Comparison of ENCODE assay signal across 13 mouse cellular contexts in genomic region chr15:5088850-5089608, GRCm38 (mm10). TPM values are rescaled to one million over a fixed set of nuclear protein-coding genes. Genes with fewer than 3 reads are reported as not detected.
DNase-seq lines count a peak whose midpoint lies in the region; ATAC-seq and TF ChIP-seq lines count a peak whose summit lies in the region.
"Had no signal": no experiment of that assay in that cellular context is flagged by ENCODE, and none has a peak within 500 bp of the region (broad histone marks: within the 10 kb centered on the region; RNA-seq: fewer than 3 reads in every experiment).

No protein-coding gene starts in this region.

- no peak overlapping the region for H3K9ac ChIP-seq in midbrain, embryonic 11.5 days (ENCODE audit: low read length)
- H3K9ac ChIP-seq in hindbrain, postnatal 0 days (replicated peaks; ENCODE audit: low read length): no peak overlapping the region
- H3K9ac ChIP-seq in neural tube, embryonic 15.5 days (replicated peaks): no peak overlapping the region
- H3K9ac ChIP-seq: liver, embryonic 15.5 days had no signal

- no peak overlapping the region for H3K27ac ChIP-seq in midbrain, embryonic 11.5 days (ENCODE audit: low read depth, low read length)
- H3K27ac ChIP-seq in midbrain, embryonic 10.5 days (replicated peaks): no peak overlapping the region
- peak overlapping the region; percentile 1; the same call in 1 of the 2 replicates for H3K27ac ChIP-seq in embryonic facial prominence, embryonic 10.5 days (replicated peaks)
- no peak overlapping the region for H3K27ac ChIP-seq in hindbrain, postnatal 0 days
- no peak overlapping the region for H3K27ac ChIP-seq in neural tube, embryonic 15.5 days (replicated peaks)
- H3K27ac ChIP-seq: heart, adult 2 months; liver, embryonic 15.5 days had no signal

- no peaks in the 10 kb centered on the region for H3K9me3 ChIP-seq in midbrain, embryonic 11.5 days (ENCODE audit: control insufficient read depth, low read length)
- no peaks in the 10 kb centered on the region for H3K9me3 ChIP-seq in midbrain, embryonic 10.5 days (replicated peaks)
- H3K9me3 ChIP-seq in embryonic facial prominence, embryonic 10.5 days: no peaks in the 10 kb centered on the region
- no peaks in the 10 kb centered on the region for H3K9me3 ChIP-seq in hindbrain, postnatal 0 days (ENCODE audit: low read length)
- H3K9me3 ChIP-seq in neural tube, embryonic 15.5 days (replicated peaks): no peaks in the 10 kb centered on the region
- H3K9me3 ChIP-seq: liver, embryonic 15.5 days had no signal

- no peak overlapping the region for H3K4me2 ChIP-seq in midbrain, embryonic 11.5 days
- no peak overlapping the region for H3K4me2 ChIP-seq in hindbrain, postnatal 0 days (ENCODE audit: low read depth, low read length)
- no peak overlapping the region for H3K4me2 ChIP-seq in neural tube, embryonic 15.5 days
- H3K4me2 ChIP-seq: liver, embryonic 15.5 days had no signal

- 80% methylated on average over 7 of the region's 7 CpGs for whole genome bisulfite sequencing in midbrain, embryonic 11.5 days
- WGBS in midbrain, embryonic 10.5 days: 81% methylated on average over 7 of the region's 7 CpGs
- 72% methylated on average over 7 of the region's 7 CpGs for WGBS in embryonic facial prominence, embryonic 10.5 days
- WGBS in hindbrain, postnatal 0 days: 53% methylated on average over 7 of the region's 7 CpGs
- WGBS in neural tube, embryonic 15.5 days: 42% methylated on average over 7 of the region's 7 CpGs

- H3K4me1 ChIP-seq in midbrain, embryonic 11.5 days (ENCODE audit: control insufficient read depth, insufficient read depth, low read length): no peaks in the 10 kb centered on the region
- H3K4me1 ChIP-seq in midbrain, embryonic 10.5 days: no peaks in the 10 kb centered on the region
- H3K4me1 ChIP-seq in embryonic facial prominence, embryonic 10.5 days: peaks cover 7% of the 10 kb centered on the region
- H3K4me1 ChIP-seq in hindbrain, postnatal 0 days (ENCODE audit: insufficient read depth, low read length): no peaks in the 10 kb centered on the region
- H3K4me1 ChIP-seq in neural tube, embryonic 15.5 days: 0 out of 2 replicates have a peak, but pooled peaks cover 2% of the 10 kb centered on the region
- H3K4me1 ChIP-seq: liver, embryonic 15.5 days had no signal

- no peaks in the 10 kb centered on the region for H3K27me3 ChIP-seq in midbrain, embryonic 11.5 days (ENCODE audit: control insufficient read depth, insufficient read depth, low read length)
- no peaks in the 10 kb centered on the region for H3K27me3 ChIP-seq in midbrain, embryonic 10.5 days (ENCODE audit: low read depth, poor library complexity, severe bottlenecking)
- H3K27me3 ChIP-seq in embryonic facial prominence, embryonic 10.5 days (replicated peaks; ENCODE audit: low read depth, poor library complexity, severe bottlenecking): no peaks in the 10 kb centered on the region
- no peaks in the 10 kb centered on the region for H3K27me3 ChIP-seq in hindbrain, postnatal 0 days (ENCODE audit: insufficient read depth, low read length)
- no peaks in the 10 kb centered on the region for H3K27me3 ChIP-seq in neural tube, embryonic 15.5 days (replicated peaks)
- H3K27me3 ChIP-seq: liver, embryonic 15.5 days had no signal

- no peaks in the 10 kb centered on the region for H3K36me3 ChIP-seq in midbrain, embryonic 11.5 days (ENCODE audit: control insufficient read depth, insufficient read depth, low read length)
- H3K36me3 ChIP-seq in midbrain, embryonic 10.5 days: no peaks in the 10 kb centered on the region
- H3K36me3 ChIP-seq in embryonic facial prominence, embryonic 10.5 days (replicated peaks): no peaks in the 10 kb centered on the region
- no peaks in the 10 kb centered on the region for H3K36me3 ChIP-seq in hindbrain, postnatal 0 days (ENCODE audit: insufficient read depth, low read length)
- no peaks in the 10 kb centered on the region for H3K36me3 ChIP-seq in neural tube, embryonic 15.5 days
- H3K36me3 ChIP-seq: liver, embryonic 15.5 days had no signal

- no peak for TF ChIP-seq CTCF in hindbrain, postnatal 0 days (IDR thresholded peaks at IDR 0.05; ENCODE audit: low read depth)

- no peak for DNase-seq in midbrain, embryonic 11.5 days (ENCODE audit: low spot score, missing footprints)
- no peak for DNase-seq in midbrain, embryonic 10.5 days (ENCODE audit: low spot score)
- DNase-seq in embryonic facial prominence, embryonic 10.5 days (ENCODE audit: low spot score): no peak
- DNase-seq in hindbrain, postnatal 0 days (ENCODE audit: low spot score): peak; percentile 15
- DNase-seq in adrenal gland, adult 2 months: no peak
- no peak for DNase-seq in retina, postnatal 1 day
- DNase-seq: heart, adult 2 months; thymus, postnatal 14 days had no signal

- H3K4me3 ChIP-seq in midbrain, embryonic 11.5 days (ENCODE audit: low read depth, low read length): no peak overlapping the region
- H3K4me3 ChIP-seq in midbrain, embryonic 10.5 days: no peak overlapping the region
- no peak overlapping the region for H3K4me3 ChIP-seq in embryonic facial prominence, embryonic 10.5 days
- H3K4me3 ChIP-seq in hindbrain, postnatal 0 days (ENCODE audit: low read length): no peak overlapping the region
- no peak overlapping the region for H3K4me3 ChIP-seq in neural tube, embryonic 15.5 days (replicated peaks)
- H3K4me3 ChIP-seq: heart, adult 2 months; liver, embryonic 15.5 days had no signal

- peak; percentile 54; the same call in 1 of the 2 replicates for ATAC-seq in midbrain, embryonic 11.5 days (ENCODE audit: low FRiP score)
- peak; percentile 83 for ATAC-seq in hindbrain, postnatal 0 days
- peak; percentile 69; the same call in 1 of the 2 replicates for ATAC-seq in neural tube, embryonic 15.5 days (ENCODE audit: low FRiP score)
- ATAC-seq in frontal cortex, adult (ENCODE audit: low TSS enrichment): no peak
- ATAC-seq: forebrain, embryonic 16.5 days had no signal

RNA-seq across cellular contexts. Expression of gene Card6, which starts 19.3 kb away (rescaled TPM):
- polyA plus RNA-seq in midbrain, embryonic 11.5 days (2014; fragmentation: Nextera tagmentation; extraction: Ambion mirVana): 0.63 and 1.5 TPM in 2 replicates
- polyA plus RNA-seq in midbrain, embryonic 10.5 days (2016; fragmentation: Nextera tagmentation; extraction: Ambion mirVana): 0.68 and 0.77 TPM in 2 replicates
- polyA plus RNA-seq in embryonic facial prominence, embryonic 10.5 days (2016; fragmentation: Nextera tagmentation; extraction: Ambion mirVana): 0.52 and 0.95 TPM in 2 replicates
- total RNA-seq in hindbrain, postnatal 0 days (2014; rRNA removed): 0.16 and 0.29 TPM in 2 replicates
- polyA plus RNA-seq in hindbrain, postnatal 0 days (2015; fragmentation: Nextera tagmentation; extraction: Ambion mirVana): 0.23 and 0.54 TPM in 2 replicates
- polyA plus RNA-seq in neural tube, embryonic 15.5 days (2015; fragmentation: Nextera tagmentation; extraction: Ambion mirVana): 0.32 and 0.91 TPM in 2 replicates
- total RNA-seq in adrenal gland, adult 2 months (2021): 1 to 10 TPM; 7.7 to 8.6 TPM
- polyA plus RNA-seq in adrenal gland, adult 2 months (2012; rRNA removed): 1.0 and 1.4 TPM in 2 replicates

RNA-seq across cellular contexts. Expression of gene C7, which starts 25.5 kb away (rescaled TPM):
- 0.08 and 0.11 TPM in 2 replicates for polyA plus RNA-seq in midbrain, embryonic 11.5 days (2014; fragmentation: Nextera tagmentation; extraction: Ambion mirVana)
- polyA plus RNA-seq in midbrain, embryonic 10.5 days (2016; fragmentation: Nextera tagmentation; extraction: Ambion mirVana): not detected in 2 replicates
- 0.08 and 0.09 TPM in 2 replicates for polyA plus RNA-seq in embryonic facial prominence, embryonic 10.5 days (2016; fragmentation: Nextera tagmentation; extraction: Ambion mirVana)
- 0.10 TPM in 1 of 2 replicates, not detected in the other for total RNA-seq in hindbrain, postnatal 0 days (2014; rRNA removed)
- polyA plus RNA-seq in hindbrain, postnatal 0 days (2015; fragmentation: Nextera tagmentation; extraction: Ambion mirVana): 0.05 TPM in 1 of 2 replicates, not detected in the other
- polyA plus RNA-seq in neural tube, embryonic 15.5 days (2015; fragmentation: Nextera tagmentation; extraction: Ambion mirVana): 0.08 TPM in 1 of 2 replicates, not detected in the other
- total RNA-seq in adrenal gland, adult 2 months (2021): 10 to 100 TPM; 13.6 to 32.8 TPM
- 0.53 and 0.75 TPM in 2 replicates for polyA plus RNA-seq in adrenal gland, adult 2 months (2012; rRNA removed)
- total RNA-seq: megakaryocyte-erythroid progenitor cell, adult 5-6 weeks had no signal
- polyA plus RNA-seq: liver, embryonic 15.5 days had no signal

RNA-seq across cellular contexts. Expression of gene Rpl37, which starts 27.4 kb away (rescaled TPM):
- polyA plus RNA-seq in midbrain, embryonic 11.5 days (2014; fragmentation: Nextera tagmentation; extraction: Ambion mirVana): 475 and 516 TPM in 2 replicates
- polyA plus RNA-seq in midbrain, embryonic 10.5 days (2016; fragmentation: Nextera tagmentation; extraction: Ambion mirVana): 382 and 459 TPM in 2 replicates
- 494 and 521 TPM in 2 replicates for polyA plus RNA-seq in embryonic facial prominence, embryonic 10.5 days (2016; fragmentation: Nextera tagmentation; extraction: Ambion mirVana)
- 147 and 148 TPM in 2 replicates for total RNA-seq in hindbrain, postnatal 0 days (2014; rRNA removed)
- 414 and 415 TPM in 2 replicates for polyA plus RNA-seq in hindbrain, postnatal 0 days (2015; fragmentation: Nextera tagmentation; extraction: Ambion mirVana)
- polyA plus RNA-seq in neural tube, embryonic 15.5 days (2015; fragmentation: Nextera tagmentation; extraction: Ambion mirVana): 343 and 364 TPM in 2 replicates
- 100 to 1,000 TPM; 429 to 443 TPM for total RNA-seq in adrenal gland, adult 2 months (2021)
- 119 and 130 TPM in 2 replicates for polyA plus RNA-seq in adrenal gland, adult 2 months (2012; rRNA removed)

RNA-seq across cellular contexts. Expression of gene Prkaa1, which starts 54.6 kb away (rescaled TPM):
- 20.0 and 20.3 TPM in 2 replicates for polyA plus RNA-seq in midbrain, embryonic 11.5 days (2014; fragmentation: Nextera tagmentation; extraction: Ambion mirVana)
- polyA plus RNA-seq in midbrain, embryonic 10.5 days (2016; fragmentation: Nextera tagmentation; extraction: Ambion mirVana): 13.6 and 14.2 TPM in 2 replicates
- polyA plus RNA-seq in embryonic facial prominence, embryonic 10.5 days (2016; fragmentation: Nextera tagmentation; extraction: Ambion mirVana): 15.2 and 16.0 TPM in 2 replicates
- 12.0 and 14.3 TPM in 2 replicates for total RNA-seq in hindbrain, postnatal 0 days (2014; rRNA removed)
- 9.4 and 9.8 TPM in 2 replicates for polyA plus RNA-seq in hindbrain, postnatal 0 days (2015; fragmentation: Nextera tagmentation; extraction: Ambion mirVana)
- polyA plus RNA-seq in neural tube, embryonic 15.5 days (2015; fragmentation: Nextera tagmentation; extraction: Ambion mirVana): 14.5 and 16.9 TPM in 2 replicates
- total RNA-seq in adrenal gland, adult 2 months (2021): 10 to 100 TPM; 36.9 to 38.7 TPM
- 1.8 TPM in 2 replicates for polyA plus RNA-seq in adrenal gland, adult 2 months (2012; rRNA removed)
